Mouse (Mus musculus) ovary, postnatal 14 days (tissue): ENCODE results near the gene Arhgap28.

ENCODE experiments used
- DNase-seq: peaks from one replicate; pipeline ENCODE4 v3.0.0; 2022; ENCODE audit warnings: low spot score

The Arhgap28 gene

DNA sequence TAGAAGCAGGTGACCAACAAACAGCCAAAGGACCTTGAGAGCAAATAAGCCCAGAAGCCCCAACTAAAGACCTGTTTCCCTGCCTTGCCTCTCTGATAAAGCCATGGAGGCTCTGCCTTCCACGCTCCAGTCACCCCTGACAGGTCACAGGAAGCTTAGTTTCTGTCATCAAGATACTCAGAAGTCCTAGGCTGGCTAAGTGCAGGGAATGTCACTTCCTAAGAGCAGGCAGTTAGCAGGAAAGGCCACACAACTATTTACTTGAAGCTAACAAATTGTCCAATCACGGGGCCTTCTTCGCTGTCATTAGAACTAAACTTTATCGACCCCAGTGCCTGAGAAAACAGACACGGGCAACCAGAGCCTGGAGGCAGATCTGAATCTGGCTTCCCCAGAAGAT, 14.2 kb downstream of the Arhgap28 start:
- DNase-seq, result no peak

GRCm38 (mm10) chr17:67988920-67989621, 14.8 kb downstream of the Arhgap28 start:
- peak; percentile 37 for DNase-seq

GRCm38 (mm10) chr17:67985532-67985931, 18.4 kb downstream of the Arhgap28 start:
- no peak for DNase-seq

GRCm38 (mm10) chr17:67980573-67980972, 23.3 kb downstream of the Arhgap28 start:
- no peak for DNase-seq

GRCm38 (mm10) chr17:67979248-67979647, 24.7 kb downstream of the Arhgap28 start:
- no peak for DNase-seq

DNA sequence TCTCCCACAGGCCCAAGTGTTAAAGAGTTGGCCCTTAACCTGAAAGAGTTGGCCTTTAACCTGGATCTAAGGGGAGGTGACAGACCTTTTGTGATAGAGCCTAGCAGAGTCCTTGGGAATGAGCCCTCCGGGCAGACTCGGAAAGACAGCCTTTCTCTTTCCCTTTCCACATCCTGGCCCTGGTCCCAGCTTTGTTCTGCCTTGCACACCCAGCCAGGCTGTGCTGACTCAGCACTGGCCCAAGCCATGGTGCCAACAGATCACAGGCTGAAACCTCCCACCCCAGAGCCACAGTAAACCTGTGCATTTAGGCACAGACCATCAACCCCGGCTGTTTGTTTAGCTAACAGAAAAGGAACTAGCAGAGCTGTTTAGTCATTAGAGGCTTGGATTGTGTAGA, 25.1 kb downstream of the Arhgap28 start:
- DNase-seq, result peak; percentile 74

DNA sequence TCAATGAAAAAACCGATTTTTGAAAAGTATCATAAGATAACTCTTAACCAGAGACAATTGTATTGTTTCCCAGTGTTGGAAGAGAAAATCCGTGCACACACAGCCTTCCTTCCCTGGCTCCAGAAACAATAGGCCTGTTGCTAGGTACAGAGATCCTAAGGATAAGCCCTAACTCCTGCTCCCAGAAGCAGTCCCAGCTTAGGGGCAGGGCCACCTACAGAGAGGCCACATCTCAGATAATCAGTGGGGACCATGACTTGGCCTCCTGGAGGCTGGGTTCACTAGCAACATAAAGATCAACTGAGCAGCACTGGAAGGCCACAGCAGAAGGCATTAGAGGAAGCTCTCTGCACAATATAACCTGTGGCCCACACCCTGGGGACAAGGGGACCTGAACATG, 27.5 kb downstream of the Arhgap28 start:
- DNase-seq, result no peak

- DNase-seq, result no peak
These were observed 27.9 kb downstream of the Arhgap28 start for GRCm38 (mm10) chr17:67976027-67976426.

GRCm38 (mm10) chr17:67974679-67975078, 29.2 kb downstream of the Arhgap28 start:
- DNase-seq, result no peak

DNA sequence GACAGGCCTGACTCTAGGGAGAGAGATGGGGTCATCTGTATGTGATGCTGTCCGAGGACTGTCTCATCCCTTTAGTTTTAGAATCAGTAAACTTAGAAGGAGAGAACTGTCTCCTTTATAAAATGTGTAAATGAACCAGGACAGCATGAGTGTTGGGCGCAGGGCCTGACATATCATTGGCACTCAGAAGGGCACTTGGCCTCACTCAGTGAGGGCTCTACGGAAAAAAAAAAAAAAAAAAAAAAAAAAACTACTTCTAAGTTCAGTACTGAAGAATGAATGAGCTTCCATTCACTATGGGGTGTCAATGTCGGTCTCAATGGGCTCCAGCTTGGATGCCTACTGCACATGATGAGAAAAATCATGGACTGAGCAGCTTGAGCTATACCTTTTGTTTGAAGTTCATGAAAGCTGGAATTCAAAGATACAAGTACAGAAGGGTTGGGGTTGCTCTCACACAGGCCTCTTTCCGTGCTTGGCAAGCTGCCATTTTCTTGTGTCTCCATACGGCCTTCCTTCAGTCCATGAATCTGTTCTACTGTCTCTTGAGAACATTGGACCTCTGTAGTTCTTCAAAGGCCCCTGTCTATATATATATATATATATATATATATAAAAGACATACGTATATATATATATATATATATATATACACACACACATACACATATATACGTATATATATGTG, 36.9 kb downstream of the Arhgap28 start:
- DNase-seq, result no peak

GRCm38 (mm10) chr17:67962858-67963257, 41.1 kb downstream of the Arhgap28 start:
- DNase-seq, result no peak

DNA sequence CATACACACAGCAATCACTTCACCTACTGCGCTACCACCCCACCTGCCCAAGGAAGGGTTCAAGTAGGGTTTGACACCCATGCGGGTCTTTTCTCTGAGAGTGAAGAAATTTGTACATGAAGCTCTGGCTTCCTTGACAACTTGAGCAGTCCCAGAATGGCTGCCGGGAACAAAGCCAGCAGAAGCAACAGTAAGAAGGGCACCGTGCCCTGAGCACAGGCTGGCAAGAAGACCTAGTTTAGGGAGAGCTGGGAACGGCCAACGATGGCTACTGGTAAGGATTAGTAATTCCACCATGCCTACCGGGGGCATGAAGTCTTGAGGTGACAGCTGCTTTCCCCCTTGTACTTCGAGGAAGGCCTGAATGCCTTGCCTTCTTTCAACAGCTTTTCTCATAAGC, 41.9 kb downstream of the Arhgap28 start:
- DNase-seq, result no peak

- DNase-seq, result no peak
These were observed 45.0 kb downstream of the Arhgap28 start for GRCm38 (mm10) chr17:67958909-67959308.

- DNase-seq, result no peak
These were observed 46.3 kb downstream of the Arhgap28 start for GRCm38 (mm10) chr17:67957603-67958002.

GRCm38 (mm10) chr17:67955876-67956690, 47.8 kb downstream of the Arhgap28 start:
- DNase-seq, result no peak

DNA sequence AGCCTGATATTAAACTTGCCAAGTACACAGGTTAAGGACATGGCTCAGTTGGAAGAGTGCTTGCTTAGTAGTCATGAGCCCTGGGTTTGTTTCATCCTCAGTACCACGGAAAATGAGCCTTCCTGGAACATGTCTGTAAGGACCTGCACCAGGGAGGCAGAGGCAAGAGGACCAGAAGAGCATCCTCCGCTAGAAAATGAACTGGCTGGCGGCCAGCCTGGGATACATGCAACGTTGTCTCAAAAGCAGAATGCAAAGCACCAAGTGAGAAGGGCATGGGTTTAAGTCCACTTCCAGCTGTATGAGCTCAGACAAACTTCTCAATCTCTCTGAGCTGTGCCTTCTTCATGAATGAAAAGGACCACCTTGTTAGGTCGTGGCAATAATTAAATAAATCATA, 49.0 kb downstream of the Arhgap28 start:
- DNase-seq, result no peak

- DNase-seq, result no peak
These were observed 53.3 kb downstream of the Arhgap28 start for GRCm38 (mm10) chr17:67950523-67951213.

DNA sequence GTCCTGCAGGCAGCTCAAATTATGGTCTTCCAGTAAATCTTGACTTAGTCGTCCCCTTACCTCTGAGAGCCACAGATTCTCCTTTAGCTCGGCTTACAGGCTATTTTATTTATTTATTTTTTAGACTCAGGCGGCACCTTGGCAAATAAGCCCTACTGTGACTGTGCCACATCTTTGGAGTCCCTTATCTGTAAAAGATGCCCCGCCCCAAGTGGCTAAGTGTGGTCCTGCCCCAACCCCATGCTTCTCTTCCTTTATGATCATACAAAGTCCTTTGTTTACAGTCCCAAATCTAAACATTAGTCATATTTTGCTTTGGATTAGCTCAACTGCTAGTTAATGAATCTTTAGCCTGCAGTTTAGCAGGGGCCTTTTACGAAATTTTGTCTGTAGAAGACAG, 55.3 kb downstream of the Arhgap28 start:
- DNase-seq, result no peak

DNA sequence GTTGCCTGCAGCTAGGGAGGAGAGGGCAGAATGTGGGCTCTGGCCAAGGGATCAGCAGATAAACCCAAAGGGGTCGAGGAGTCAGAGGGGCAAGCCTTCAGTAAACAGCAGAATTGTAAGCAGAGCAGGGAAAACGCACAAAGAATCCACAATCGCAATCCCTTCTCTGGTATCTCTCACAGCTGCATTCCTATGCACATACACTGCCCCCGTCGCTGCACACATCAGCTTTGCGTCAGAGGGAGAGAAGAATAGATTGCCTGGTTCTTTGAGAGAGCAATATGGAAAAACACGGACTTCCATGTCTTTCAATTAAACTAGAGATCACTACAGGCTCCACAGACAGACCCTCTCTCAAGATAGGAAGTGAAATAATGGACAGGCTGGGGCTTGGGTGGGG, 58.5 kb downstream of the Arhgap28 start:
- DNase-seq, result no peak

- no peak for DNase-seq
These were observed 59.7 kb downstream of the Arhgap28 start for GRCm38 (mm10) chr17:67944256-67944655.

- no peak for DNase-seq
These were observed 62.9 kb downstream of the Arhgap28 start for GRCm38 (mm10) chr17:67941026-67941425.

GRCm38 (mm10) chr17:67937050-67937449, 66.9 kb downstream of the Arhgap28 start:
- DNase-seq, result no peak
